Mouse (Mus musculus) limb, embryonic 15.5 days (tissue): ENCODE measurements around the gene Muc1. TPM values are rescaled to one million over a fixed set of nuclear protein-coding genes. Genes with fewer than 3 reads are reported as not detected.

Experiments used
- ATAC-seq: fragments of 200-750 bp; cut with Nextera tagmentation; 2 replicates; pipeline ENCODE4 v1.8.0; 2017; ENCODE audit warnings: low read depth, moderate TSS enrichment; ENCODE audit not compliant: insufficient number of reproducible peaks, low FRiP score, low TSS enrichment
- H3K27ac ChIP-seq: fragments of 300-500 bp; sonication (generic); 2 replicates; pipeline ENCODE4 v1.5.1; 2015; ENCODE audit warnings: moderate library complexity, mild to moderate bottlenecking, inconsistent platforms
- H3K27me3 ChIP-seq: fragments of 300-500 bp; sonication (generic); 2 replicates; pipeline ENCODE4 v1.6.1; 2015; ENCODE audit warnings: inconsistent platforms
- H3K36me3 ChIP-seq: fragments of 300-500 bp; sonication (generic); 2 replicates; pipeline ENCODE4 v1.6.1; 2015; ENCODE audit warnings: inconsistent platforms
- H3K4me1 ChIP-seq: fragments of 300-500 bp; sonication (generic); 2 replicates; pipeline ENCODE4 v1.6.1; 2015; ENCODE audit warnings: inconsistent platforms
- H3K4me2 ChIP-seq: fragments of 300-500 bp; sonication (generic); 2 replicates; pipeline ENCODE4 v1.6.1; 2015; ENCODE audit warnings: mild to moderate bottlenecking, inconsistent platforms
- H3K4me3 ChIP-seq: fragments of 300-500 bp; sonication (generic); 2 replicates; pipeline ENCODE4 v1.5.1; 2015; ENCODE audit warnings: mild to moderate bottlenecking, inconsistent platforms
- H3K9ac ChIP-seq: fragments of 300-500 bp; sonication (generic); 2 replicates; pipeline ENCODE4 v1.6.1; 2015; ENCODE audit warnings: inconsistent platforms
- H3K9me3 ChIP-seq: fragments of 300-500 bp; sonication (generic); 2 replicates; pipeline ENCODE4 v1.6.1; 2016; ENCODE audit warnings: inconsistent platforms
- WGBS: fragments of 180-500 bp; shearing (Covaris S2); methylation state at CpG from one replicate; pipeline ENCODE4 v1.1.7; 2015; 5-methylcytosine and 5-hydroxymethylcytosine counted together
- polyA plus RNA-seq: library from polyadenylated mRNA; unstranded; fragments of >200 nt; fragmentation: Nextera tagmentation; extraction: Ambion mirVana; gene quantifications from 2 replicates; pipeline ENCODE4 v1.2.1, GENCODE M21; 2015

Muc1 gene
- polyA plus RNA-seq, 1 experiment from 2014 or later, result 0.64 TPM

- H3K27me3 ChIP-seq, result no peaks in the 10 kb centered on the region
Observed at GRCm38 (mm10) chr3:89227307-89228179, 1.3 kb upstream of the Muc1 start.

GRCm38 (mm10) chr3:89228180-89228549 is 692 bp upstream of the Muc1 start:
- Histone ChIP-seq H3K4me3 (peak overlapping the region; percentile 43), H3K9me3 (no peaks in the 10 kb centered on the region), H3K4me1 (peaks cover 33% of the 10 kb centered on the region), H3K4me2 (peak overlapping the region; percentile 64), H3K36me3 (peaks cover 21% of the 10 kb centered on the region), H3K9ac (no peak overlapping the region), H3K27me3 (no peaks in the 10 kb centered on the region), H3K27ac (peak overlapping the region; percentile 78)
- WGBS, result under 1% methylated on average over 19 of the region's 20 CpGs
- no peak for ATAC-seq

More at GRCm38 (mm10) chr3:89227307-89228179, 1.3 kb upstream of the Muc1 start:
- H3K36me3 ChIP-seq, result peaks cover 26% of the 10 kb centered on the region
- peak overlapping the region; percentile 78 for H3K27ac ChIP-seq
- H3K9ac ChIP-seq, result peak overlapping the region; percentile 23; the same call in 1 of the 2 replicates
- WGBS, result 5% methylated on average over 41 of the region's 41 CpGs
- peak overlapping the region; percentile 64 for H3K4me2 ChIP-seq
- ATAC-seq, result peak; percentile 90
- H3K9me3 ChIP-seq, result no peaks in the 10 kb centered on the region
- peak overlapping the region; percentile 43 for H3K4me3 ChIP-seq
- H3K4me1 ChIP-seq, result peaks cover 33% of the 10 kb centered on the region

GRCm38 (mm10) chr3:89229276-89229675 is 419 bp downstream of the Muc1 start:
- no peak overlapping the region for H3K4me3 ChIP-seq
- ATAC-seq, result no peak
- no peak overlapping the region for H3K27ac ChIP-seq
- 59% methylated on average over 4 of the region's 4 CpGs for WGBS
- H3K36me3 ChIP-seq, result peaks cover 19% of the 10 kb centered on the region
- no peak overlapping the region for H3K9ac ChIP-seq
- no peak overlapping the region for H3K4me2 ChIP-seq
- H3K27me3 ChIP-seq, result no peaks in the 10 kb centered on the region
- H3K4me1 ChIP-seq, result peaks cover 33% of the 10 kb centered on the region
- H3K9me3 ChIP-seq, result no peaks in the 10 kb centered on the region

- Histone ChIP-seq H3K27ac (no peak overlapping the region), H3K4me1 (peaks cover 35% of the 10 kb centered on the region), H3K36me3 (peaks cover 16% of the 10 kb centered on the region), H3K9me3 (no peaks in the 10 kb centered on the region), H3K4me3 (no peak overlapping the region), H3K4me2 (no peak overlapping the region), H3K27me3 (no peaks in the 10 kb centered on the region), H3K9ac (no peak overlapping the region)
- ATAC-seq, result no peak
- 88% methylated on average over 2 of the region's 2 CpGs for WGBS
Observed at GRCm38 (mm10) chr3:89230561-89230960, 1.7 kb downstream of the Muc1 start.

GRCm38 (mm10) chr3:89231345-89231744 is 2.5 kb downstream of the Muc1 start:
- ATAC-seq, result no peak
- Histone ChIP-seq H3K27me3 (no peaks in the 10 kb centered on the region), H3K4me2 (no peak overlapping the region), H3K9ac (no peak overlapping the region), H3K27ac (no peak overlapping the region), H3K4me1 (peaks cover 27% of the 10 kb centered on the region), H3K36me3 (peaks cover 17% of the 10 kb centered on the region), H3K9me3 (no peaks in the 10 kb centered on the region), H3K4me3 (no peak overlapping the region)
- 62% methylated on average over 7 of the region's 7 CpGs for WGBS

- Histone ChIP-seq H3K27ac (no peak overlapping the region), H3K36me3 (peaks cover 21% of the 10 kb centered on the region), H3K9me3 (no peaks in the 10 kb centered on the region), H3K4me1 (peaks cover 22% of the 10 kb centered on the region), H3K27me3 (no peaks in the 10 kb centered on the region), H3K4me2 (no peak overlapping the region), H3K4me3 (no peak overlapping the region), H3K9ac (no peak overlapping the region)
- no peak for ATAC-seq
- 70% methylated on average over 16 of the region's 16 CpGs for WGBS
Observed at GRCm38 (mm10) chr3:89231772-89232275, 3.0 kb downstream of the Muc1 start.

GRCm38 (mm10) chr3:89232614-89233013 is 3.8 kb downstream of the Muc1 start:
- Histone ChIP-seq H3K9me3 (no peaks in the 10 kb centered on the region), H3K4me2 (no peak overlapping the region), H3K9ac (no peak overlapping the region), H3K27ac (no peak overlapping the region), H3K36me3 (peaks cover 26% of the 10 kb centered on the region), H3K4me3 (no peak overlapping the region), H3K27me3 (no peaks in the 10 kb centered on the region), H3K4me1 (peaks cover 14% of the 10 kb centered on the region)
- ATAC-seq, result no peak
- 61% methylated on average over 5 of the region's 6 CpGs for WGBS

GRCm38 (mm10) chr3:89233562-89234110 is 4.8 kb downstream of the Muc1 start:
- ATAC-seq, result no peak
- no peaks in the 10 kb centered on the region for H3K27me3 ChIP-seq

GRCm38 (mm10) chr3:89236516-89236915 is 7.7 kb downstream of the Muc1 start:
- Histone ChIP-seq H3K4me2 (no peak overlapping the region), H3K4me3 (no peak overlapping the region), H3K27me3 (no peaks in the 10 kb centered on the region), H3K4me1 (peaks cover 3% of the 10 kb centered on the region; the same call in 1 of the 2 replicates), H3K27ac (no peak overlapping the region), H3K36me3 (peaks cover 52% of the 10 kb centered on the region), H3K9me3 (no peaks in the 10 kb centered on the region), H3K9ac (no peak overlapping the region)
- no peak for ATAC-seq
- 91% methylated on average over 10 of the region's 10 CpGs for WGBS

More at GRCm38 (mm10) chr3:89233562-89234110, 4.8 kb downstream of the Muc1 start:
- H3K4me1 ChIP-seq, result peaks cover 7% of the 10 kb centered on the region
- no peaks in the 10 kb centered on the region for H3K9me3 ChIP-seq
- 74% methylated on average over 14 of the region's 14 CpGs for WGBS
- H3K9ac ChIP-seq, result no peak overlapping the region
- no peak overlapping the region for H3K27ac ChIP-seq
- peaks cover 35% of the 10 kb centered on the region for H3K36me3 ChIP-seq
- H3K4me2 ChIP-seq, result no peak overlapping the region
- no peak overlapping the region for H3K4me3 ChIP-seq

GRCm38 (mm10) chr3:89237682-89238081 is 8.8 kb downstream of the Muc1 start:
- Histone ChIP-seq H3K4me1 (peaks cover 3% of the 10 kb centered on the region; the same call in 1 of the 2 replicates), H3K9me3 (no peaks in the 10 kb centered on the region), H3K27ac (no peak overlapping the region), H3K9ac (no peak overlapping the region), H3K27me3 (no peaks in the 10 kb centered on the region), H3K4me3 (no peak overlapping the region), H3K4me2 (no peak overlapping the region), H3K36me3 (peaks cover 59% of the 10 kb centered on the region)
- 93% methylated on average over 21 of the region's 21 CpGs for WGBS
- ATAC-seq, result no peak

- no peaks in the 10 kb centered on the region for H3K9me3 ChIP-seq
- H3K27ac ChIP-seq, result no peak overlapping the region
- no peak overlapping the region for H3K4me3 ChIP-seq
- WGBS, result 61% methylated on average over 12 of the region's 12 CpGs
- ATAC-seq, result no peak; the same call in 1 of the 2 replicates
- H3K4me1 ChIP-seq, result peaks cover 6% of the 10 kb centered on the region
- H3K4me2 ChIP-seq, result no peak overlapping the region
- peaks cover 59% of the 10 kb centered on the region for H3K36me3 ChIP-seq
- H3K9ac ChIP-seq, result no peak overlapping the region
- H3K27me3 ChIP-seq, result no peaks in the 10 kb centered on the region
Observed at GRCm38 (mm10) chr3:89238494-89238893, 9.6 kb downstream of the Muc1 start.

GRCm38 (mm10) chr3:89242331-89242895 is 13.6 kb downstream of the Muc1 start:
- Histone ChIP-seq H3K4me1 (peaks cover 34% of the 10 kb centered on the region), H3K27ac (no peak overlapping the region), H3K4me3 (no peak overlapping the region), H3K9me3 (no peaks in the 10 kb centered on the region), H3K27me3 (no peaks in the 10 kb centered on the region), H3K36me3 (peaks cover 35% of the 10 kb centered on the region), H3K9ac (no peak overlapping the region), H3K4me2 (no peak overlapping the region)
- ATAC-seq, result no peak
- 71% methylated on average over 9 of the region's 9 CpGs for WGBS
